Mouse (Mus musculus) layer of hippocampus, adult 11-12 months (tissue): Measurements from ENCODE around the gene Ski.
"Not testable (repeated sequence)": the region's sequence is repeated elsewhere in the genome, so short reads cannot be mapped to it uniquely, and the experiment has no call there.

Experiments
- DNase-seq: peaks from one replicate; pipeline ENCODE4 v3.0.0; 2022; ENCODE audit warnings: low spot score

Ski gene

GRCm38 (mm10) chr4:155222552-155222840 is at the start of gene Ski:
Gene Ski, minus strand, starts transcription at chr4:155222592.
- no peak for DNase-seq

GRCm38 (mm10) chr4:155268382-155268781 is 46.0 kb upstream of the Ski start:
- DNase-seq = peak; percentile 75

DNA sequence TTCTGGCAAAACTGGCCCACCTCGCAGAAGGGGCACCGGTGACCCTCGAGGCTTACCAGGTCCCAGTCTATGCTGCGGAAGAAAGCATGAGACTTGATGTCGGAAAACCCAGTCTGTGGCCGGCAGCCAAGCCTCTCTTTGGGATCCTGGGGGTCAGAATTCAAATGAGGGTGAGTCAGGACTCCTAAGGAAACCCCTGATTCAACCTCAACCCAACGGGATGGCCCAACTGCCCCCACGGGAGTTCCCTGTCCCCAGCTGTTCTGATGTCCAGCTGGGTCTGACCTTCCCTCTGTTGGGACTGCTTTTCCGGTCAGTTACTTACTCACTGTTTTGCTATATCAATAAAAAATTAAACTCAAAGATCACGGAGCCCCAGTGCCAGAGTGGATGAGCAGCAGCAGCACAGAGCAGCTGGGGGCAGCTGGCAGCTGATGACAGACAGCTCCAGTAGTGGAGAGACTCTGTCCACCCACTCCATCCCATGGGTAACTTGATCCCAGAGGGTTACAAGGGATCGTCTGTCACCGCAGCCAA is 45.3 kb upstream of the Ski start:
- no peak for DNase-seq

DNA sequence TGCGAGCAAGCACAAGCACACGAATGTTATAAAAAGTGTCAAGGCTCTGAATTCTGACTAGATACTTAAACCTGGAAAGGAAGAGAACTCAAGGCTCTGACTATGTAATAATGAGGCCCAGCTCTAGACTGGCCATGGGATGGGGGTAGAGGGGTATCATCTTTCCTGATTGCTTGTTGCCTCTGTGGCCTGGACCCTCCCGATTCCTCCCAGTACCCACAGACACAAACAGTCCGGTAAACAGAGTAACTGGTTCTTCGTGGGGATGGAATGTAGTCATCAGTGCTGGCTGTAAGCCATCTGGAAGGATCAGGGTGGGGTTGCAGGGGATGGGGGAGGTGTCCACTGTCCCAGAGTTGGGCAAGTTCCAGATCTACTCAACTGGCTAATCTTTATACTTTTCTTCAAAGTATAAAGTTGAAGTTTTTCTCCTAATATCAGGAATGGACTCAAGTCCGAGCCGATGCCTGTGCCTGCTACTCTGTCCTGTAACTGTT is 44.7 kb upstream of the Ski start:
- DNase-seq = no peak

GRCm38 (mm10) chr4:155264521-155265321 is 42.3 kb upstream of the Ski start:
- no peak for DNase-seq

GRCm38 (mm10) chr4:155252253-155252652 is 29.9 kb upstream of the Ski start:
- no peak for DNase-seq

DNA sequence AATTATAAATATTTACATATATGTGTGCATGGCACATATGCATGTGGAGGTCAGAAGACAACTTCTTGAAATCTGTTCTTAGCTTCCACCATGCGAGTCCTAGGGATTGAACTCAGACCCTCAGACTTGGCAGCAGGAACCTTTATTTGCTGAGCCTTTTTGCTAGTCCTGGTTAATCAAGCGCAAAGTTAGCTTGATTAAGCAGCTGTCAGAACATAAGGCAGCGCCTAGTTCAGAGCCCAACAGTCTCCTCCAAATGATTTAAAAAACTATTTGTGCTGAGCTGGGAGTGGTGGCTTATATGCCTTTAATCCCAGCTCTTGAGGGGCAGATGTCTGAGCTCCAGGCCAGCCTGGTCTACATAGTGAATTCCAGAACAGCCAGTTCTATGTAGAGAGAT is 28.8 kb upstream of the Ski start:
- DNase-seq = peak; percentile 36

GRCm38 (mm10) chr4:155250361-155251117 is 28.1 kb upstream of the Ski start:
- DNase-seq = no peak

GRCm38 (mm10) chr4:155249648-155250351 is 27.4 kb upstream of the Ski start, which contains the start of gene Faap20:
Gene Faap20, plus strand, starts transcription at chr4:155249802.
- peak; percentile 81 for DNase-seq

GRCm38 (mm10) chr4:155249257-155249647 is 26.9 kb upstream of the Ski start:
- peak; percentile 97 for DNase-seq

GRCm38 (mm10) chr4:155248054-155248453 is 25.7 kb upstream of the Ski start:
- not testable (repeated sequence) for DNase-seq

DNA sequence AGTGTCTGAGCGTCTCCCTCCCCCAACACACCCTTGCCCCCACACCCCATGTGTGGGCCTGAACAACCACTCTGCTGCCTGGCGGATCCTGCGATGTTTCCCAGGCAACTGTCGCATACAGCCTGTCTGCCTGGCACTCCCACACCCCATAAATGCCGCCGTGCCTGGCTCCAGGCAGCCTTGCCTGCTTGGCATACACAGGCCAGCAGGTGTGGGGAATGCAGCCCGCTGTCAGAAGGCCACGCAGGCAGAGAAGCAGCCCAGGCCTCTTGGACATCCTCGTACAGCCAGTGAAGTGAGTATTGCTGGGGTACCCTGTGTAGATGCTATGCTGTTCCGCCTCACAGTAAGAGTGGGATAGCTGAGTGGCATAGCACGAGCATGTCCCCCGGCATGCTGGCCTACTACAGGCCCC is 24.3 kb upstream of the Ski start:
- peak; percentile 79 for DNase-seq

DNA sequence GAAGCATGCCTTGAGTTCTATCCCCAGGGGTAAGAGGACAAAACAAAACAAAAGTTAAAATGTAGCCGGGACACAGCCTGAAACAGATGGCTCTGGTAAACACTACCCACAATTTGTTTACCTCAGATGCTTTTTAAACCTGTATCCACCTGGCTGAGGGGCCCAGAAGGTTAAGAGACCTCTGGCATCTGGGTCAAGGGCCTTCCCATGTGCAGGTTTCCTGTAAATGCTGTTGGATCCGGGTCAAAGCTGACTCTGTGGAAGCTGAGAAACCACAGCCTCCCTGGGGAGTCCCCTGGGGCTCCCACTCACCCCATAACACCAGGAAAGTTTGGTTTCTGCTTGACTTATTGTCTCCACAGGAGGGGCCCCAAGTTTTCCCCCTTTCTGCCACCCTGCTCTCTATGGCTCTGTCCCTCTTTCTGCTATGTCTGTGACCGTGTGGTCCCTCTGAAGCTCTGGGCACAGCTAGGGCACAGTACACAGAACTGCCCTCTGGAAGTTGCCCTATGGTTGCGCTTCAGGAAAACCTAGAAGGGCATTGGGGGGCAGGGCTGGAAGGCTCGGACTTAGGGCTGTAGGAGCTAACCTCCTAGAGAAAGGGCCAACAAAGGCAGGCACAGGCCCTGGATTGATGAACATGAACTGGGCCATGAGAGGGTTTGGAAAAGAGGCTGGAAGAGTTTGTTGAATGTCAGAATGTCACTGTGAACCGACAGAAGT is 23.5 kb upstream of the Ski start:
- DNase-seq = no peak

DNA sequence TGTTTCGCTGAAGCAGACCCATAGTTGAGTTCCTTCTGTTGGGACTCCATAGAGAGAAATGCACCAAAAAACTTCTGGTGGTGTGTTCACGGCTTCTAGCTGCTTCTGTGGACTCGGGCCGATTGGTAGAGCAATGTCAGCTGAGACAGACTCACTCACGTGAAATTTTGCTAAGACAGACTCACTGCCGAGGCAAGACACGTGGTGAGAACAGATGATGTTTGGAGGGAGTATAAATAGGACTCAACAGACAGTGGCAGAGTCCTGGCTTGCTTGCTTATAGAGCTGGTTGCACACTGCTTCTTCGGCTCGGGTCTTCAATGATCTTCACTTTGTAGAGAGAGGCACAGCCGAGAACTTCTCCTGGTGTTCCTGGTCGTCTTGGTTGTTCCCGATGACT is 20.8 kb upstream of the Ski start:
- no peak for DNase-seq

DNA sequence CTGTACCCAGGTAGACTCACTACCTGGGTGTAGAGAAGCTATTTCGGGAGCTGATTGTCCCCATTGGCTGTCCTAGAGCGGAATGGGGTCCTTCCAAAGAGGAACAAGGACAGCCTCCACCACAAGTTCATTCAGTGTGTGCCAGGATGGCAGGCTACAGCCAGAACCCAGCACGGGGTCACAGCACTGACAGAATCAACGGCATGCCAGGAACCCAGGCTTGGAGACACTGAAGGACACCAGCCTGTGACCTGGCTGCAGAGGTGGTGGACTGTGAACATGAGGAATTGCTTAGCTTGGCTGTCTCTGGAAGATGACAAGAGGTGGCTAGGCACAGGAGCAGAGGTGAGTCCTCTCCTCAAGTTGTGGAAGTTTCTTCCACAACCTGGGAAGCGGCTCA is 19.9 kb upstream of the Ski start:
- no peak for DNase-seq

DNA sequence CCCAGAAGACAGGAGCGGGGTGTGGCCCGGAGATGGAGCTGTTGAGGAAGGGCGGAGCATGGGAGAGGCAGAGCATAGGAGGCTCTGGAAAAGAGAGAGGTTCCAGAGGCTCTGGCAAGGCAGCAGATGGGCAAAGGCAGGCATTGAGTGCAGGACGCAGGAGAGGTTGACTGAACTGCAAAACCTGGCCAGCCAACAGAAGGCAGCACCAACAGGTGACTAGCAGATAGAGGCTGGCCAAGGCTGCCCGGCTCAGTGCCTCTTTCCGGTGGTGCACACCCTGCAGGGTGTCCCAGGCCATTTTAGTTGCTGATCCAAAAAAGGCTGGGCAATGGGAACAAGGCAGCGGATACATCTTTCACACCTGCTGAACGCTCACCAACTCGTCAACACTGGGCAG is 19.4 kb upstream of the Ski start:
- no peak for DNase-seq

- DNase-seq = no peak
These were observed 17.1 kb upstream of the Ski start for GRCm38 (mm10) chr4:155239494-155239893.

GRCm38 (mm10) chr4:155238276-155238675 is 15.9 kb upstream of the Ski start:
- no peak for DNase-seq

DNA sequence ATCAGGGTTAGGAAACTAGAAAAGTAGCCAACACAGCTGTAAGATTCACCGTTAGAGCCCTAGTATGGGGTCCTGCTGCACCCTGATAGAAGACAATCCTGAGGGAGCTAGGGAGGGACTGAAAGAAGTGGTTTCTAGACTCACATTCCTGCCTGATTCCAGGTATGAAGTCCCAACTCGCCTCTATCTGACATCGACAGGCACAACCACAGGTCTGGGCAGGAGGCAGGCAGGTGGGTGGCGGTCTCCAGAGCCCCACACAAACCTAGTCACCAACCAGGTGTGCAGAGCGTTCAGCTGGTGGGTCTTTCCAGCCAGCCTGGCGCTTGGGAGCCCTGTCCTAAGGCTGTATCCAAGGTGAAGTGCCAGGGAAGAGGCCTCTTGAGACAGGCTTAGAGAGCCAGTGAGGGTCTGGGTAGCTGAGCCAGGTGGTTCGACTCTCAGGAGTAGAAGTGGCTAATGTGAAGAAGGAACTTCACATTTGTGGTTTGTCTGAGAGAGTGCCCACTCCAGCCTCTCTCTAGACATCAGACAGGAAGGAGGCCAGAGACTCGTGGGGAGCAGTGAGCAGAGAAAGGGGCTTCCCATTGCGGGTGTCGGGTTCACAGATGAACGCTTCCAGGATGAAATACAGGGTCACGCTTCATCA is 14.5 kb upstream of the Ski start:
- no peak for DNase-seq

- DNase-seq = peak; percentile 95
These were observed 13.1 kb upstream of the Ski start for GRCm38 (mm10) chr4:155235311-155236119.
